8 mouse cellular contexts compared by ENCODE assay signal in genomic region chr2:160760433-160761184, GRCm38 (mm10). TPM values are rescaled to one million over a fixed set of nuclear protein-coding genes. Genes with fewer than 3 reads are reported as not detected.
DNase-seq lines count a peak whose midpoint lies in the region; ATAC-seq lines count a peak whose summit lies in the region.

No protein-coding gene starts in this region.

- 87% methylated on average over 9 of the region's 9 CpGs for WGBS in neural tube, embryonic 14.5 days
- 82% methylated on average over 9 of the region's 9 CpGs for WGBS in neural tube, embryonic 15.5 days

- DNase-seq in frontal cortex, postnatal 25 days (ENCODE audit: low spot score in 2 of 2), result peak; percentile 45 to 60
- DNase-seq in c-Kit-positive CD71-positive TER-119-positive erythroid progenitor cells, embryonic 14.5 days (ENCODE audit: low spot score), result peak; percentile 10
- DNase-seq in kidney, postnatal 4 days, result peak; percentile 65 to 67
- peak; percentile 61 for DNase-seq in right cerebral cortex, adult 18-20 months
- no peak for DNase-seq in neural tube, embryonic 10.5 days (ENCODE audit: extremely low spot score, low spot score)

- H3K9me3 ChIP-seq in neural tube, embryonic 14.5 days (ENCODE audit: control insufficient read depth, low read length), result no peaks in the 10 kb centered on the region
- no peaks in the 10 kb centered on the region for H3K9me3 ChIP-seq in neural tube, embryonic 15.5 days (replicated peaks)

- peaks cover 72% of the 10 kb centered on the region for H3K36me3 ChIP-seq in neural tube, embryonic 14.5 days (ENCODE audit: control insufficient read depth, insufficient read depth, low read length)
- H3K36me3 ChIP-seq in neural tube, embryonic 15.5 days, result peaks cover 88% of the 10 kb centered on the region

- ATAC-seq in frontal cortex, adult (ENCODE audit: low TSS enrichment), result no peak
- ATAC-seq in neural tube, embryonic 14.5 days (ENCODE audit: low read depth), result no peak
- no peak for ATAC-seq in neural tube, embryonic 15.5 days (ENCODE audit: low FRiP score)

- H3K9ac ChIP-seq in neural tube, embryonic 14.5 days (replicated peaks; ENCODE audit: low read depth, low read length), result no peak overlapping the region
- no peak overlapping the region for H3K9ac ChIP-seq in neural tube, embryonic 15.5 days (replicated peaks)

- H3K4me3 ChIP-seq in neural tube, embryonic 14.5 days (ENCODE audit: low read depth, low read length), result no peak overlapping the region
- no peak overlapping the region for H3K4me3 ChIP-seq in neural tube, embryonic 15.5 days (replicated peaks)

- H3K4me2 ChIP-seq in neural tube, embryonic 14.5 days (ENCODE audit: low read depth, low read length), result no peak overlapping the region
- no peak overlapping the region for H3K4me2 ChIP-seq in neural tube, embryonic 15.5 days

- H3K27ac ChIP-seq in neural tube, embryonic 14.5 days (ENCODE audit: low read depth, low read length), result 0 out of 2 replicates have a peak overlapping the region, but pooled peaks have one; percentile 10
- H3K27ac ChIP-seq in neural tube, embryonic 15.5 days (replicated peaks), result no peak overlapping the region

- H3K27me3 ChIP-seq in neural tube, embryonic 14.5 days (ENCODE audit: control insufficient read depth, insufficient read depth, low read length), result no peaks in the 10 kb centered on the region
- H3K27me3 ChIP-seq in neural tube, embryonic 15.5 days (replicated peaks), result no peaks in the 10 kb centered on the region

- H3K4me1 ChIP-seq in neural tube, embryonic 14.5 days (ENCODE audit: control insufficient read depth, insufficient read depth, low read length), result no peaks in the 10 kb centered on the region
- no peaks in the 10 kb centered on the region for H3K4me1 ChIP-seq in neural tube, embryonic 15.5 days

RNA-seq across cellular contexts. Expression of gene Plcg1, which starts 29.5 kb away (rescaled TPM):
- 50.6 and 74.0 TPM in 2 replicates for polyA plus RNA-seq in neural tube, embryonic 14.5 days (2014; fragmentation: Nextera tagmentation; extraction: Ambion mirVana)
- polyA plus RNA-seq in neural tube, embryonic 15.5 days (2015; fragmentation: Nextera tagmentation; extraction: Ambion mirVana), result 47.2 and 49.5 TPM in 2 replicates
